Mouse (Mus musculus) gastrocnemius, postnatal 10 days (tissue): ENCODE data around the gene Olfr433. TPM values are rescaled to one million over a fixed set of nuclear protein-coding genes. Genes with fewer than 3 reads are reported as not detected.

Experiments used
- total RNA-seq, 2 experiments: library from RNA; stranded (reverse); gene quantifications; 2 replicates each; pipeline ENCODE4 v1.2.3; 2021

Gene Olfr433
- total RNA-seq, 2 experiments from 2014 or later: not detected

Other genes with a start within 250 kb of the Olfr433 start
- under 1 TPM; 0.38 to 0.68 TPM for gene Ifi211, start 127.7 kb upstream of the Olfr433 start, total RNA-seq
- gene Mndal, start 98.2 kb upstream of the Olfr433 start, total RNA-seq: 1 to 10 TPM; 5.1 to 7.8 TPM
- gene Ifi203, start 98.0 kb upstream of the Olfr433 start, total RNA-seq: 1 to 10 TPM; 3.3 to 5.5 TPM
- gene Ifi202b, start 58.0 kb upstream of the Olfr433 start, total RNA-seq: not detected
- gene Ifi205, start 8.9 kb upstream of the Olfr433 start, total RNA-seq: 1 to 10 TPM; 1.7 to 2.3 TPM
- not detected for gene Olfr432, start 8.5 kb downstream of the Olfr433 start, total RNA-seq
- not detected for gene Olfr430, start 25.9 kb downstream of the Olfr433 start, total RNA-seq
- not detected for gene Olfr429, start 43.6 kb downstream of the Olfr433 start, total RNA-seq
- not detected for gene Olfr427, start 56.2 kb downstream of the Olfr433 start, total RNA-seq
- not detected for gene Olfr231, start 80.5 kb downstream of the Olfr433 start, total RNA-seq
- not detected for gene Olfr424, start 90.8 kb downstream of the Olfr433 start, total RNA-seq
- gene Olfr420, start 114.9 kb downstream of the Olfr433 start, total RNA-seq: not detected
- gene Spta1, start 132.1 kb downstream of the Olfr433 start, total RNA-seq: 1 to 10 TPM in 1 of 2 experiments, under 1 TPM in 1; 0.26 to 1.5 TPM
- not detected for gene Olfr419, start 211.4 kb downstream of the Olfr433 start, total RNA-seq